Mouse (Mus musculus) cerebellum, adult 9-11 months (tissue): ENCODE measurements at regions not wholly inside any gene's neighbourhood (a gene's known extent, or its start where the extent isn't known, plus 50 kb on each side); places are given as distances from the start of the nearest gene placed in this dataset.
A peak's percentile ranks its signal among the peaks of the same experiment; 100 is the strongest.
"Not testable (repeated sequence)": the region's sequence is repeated elsewhere in the genome, so short reads cannot be mapped to it uniquely, and the experiment has no call there.

Experiments used
- DNase-seq: peaks from one replicate; pipeline ENCODE4 v3.0.0; 2022

DNA sequence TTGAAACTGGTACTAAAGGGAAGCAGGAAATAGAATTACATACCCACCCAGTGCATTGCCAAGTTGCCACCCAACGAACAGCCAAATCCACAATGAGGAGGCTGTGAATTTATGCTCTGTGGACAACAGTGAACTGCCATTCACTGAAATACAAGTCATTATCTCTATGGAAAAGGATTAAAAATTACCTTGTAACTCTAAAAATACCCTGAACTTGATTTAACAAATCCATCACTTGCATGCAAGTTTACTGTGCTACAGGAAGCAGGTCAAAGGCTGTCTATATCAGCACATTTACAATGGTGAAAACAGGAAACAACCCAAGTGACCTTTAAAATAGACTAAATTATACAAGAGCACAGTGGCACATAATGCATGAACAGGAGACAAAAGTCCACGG lies 202.2 kb upstream of the Sema6d start:
- no peak for DNase-seq

DNA sequence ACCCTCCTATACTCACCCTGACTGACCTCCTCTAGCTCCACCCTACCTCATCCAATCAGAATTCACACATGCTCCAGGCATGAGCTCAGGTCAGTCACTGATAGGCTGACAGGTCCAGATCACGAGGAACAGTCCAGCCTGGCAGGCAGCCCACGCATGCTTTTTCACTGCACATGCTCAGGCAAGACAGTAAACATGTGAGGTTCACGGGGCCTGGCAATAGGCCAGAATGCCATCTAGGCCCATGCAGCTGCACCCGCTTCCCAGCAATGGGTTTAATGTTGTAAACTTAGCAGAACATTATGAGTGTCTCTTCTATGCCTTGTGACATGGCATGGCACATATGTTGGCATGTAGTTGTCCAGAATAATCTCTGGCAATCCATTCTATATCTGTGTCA lies 177.8 kb upstream of the Sema6d start:
- not testable (repeated sequence) for DNase-seq

DNA sequence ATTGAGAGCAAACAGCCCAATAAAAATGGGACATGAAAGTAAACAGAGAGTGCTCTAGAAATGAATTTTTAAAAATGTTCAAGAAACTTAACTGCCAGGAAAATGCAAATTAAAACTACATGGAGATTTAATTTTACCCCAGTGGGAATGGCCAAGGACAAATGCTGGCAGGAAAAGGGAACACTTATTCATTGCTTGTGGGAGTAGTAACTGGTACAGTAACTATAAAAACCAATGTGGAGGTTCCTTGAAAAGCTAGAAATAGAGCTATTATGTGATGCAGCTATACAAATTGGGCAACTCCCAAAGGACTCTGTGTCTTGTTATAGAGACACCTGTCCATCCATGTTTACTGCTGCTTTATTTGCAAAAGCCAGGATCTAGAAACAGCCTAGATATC lies 175.7 kb upstream of the Sema6d start:
- DNase-seq, result no peak

GRCm38 (mm10) chr2:123920418-123920817 lies 169.4 kb upstream of the Sema6d start:
- no peak for DNase-seq

DNA sequence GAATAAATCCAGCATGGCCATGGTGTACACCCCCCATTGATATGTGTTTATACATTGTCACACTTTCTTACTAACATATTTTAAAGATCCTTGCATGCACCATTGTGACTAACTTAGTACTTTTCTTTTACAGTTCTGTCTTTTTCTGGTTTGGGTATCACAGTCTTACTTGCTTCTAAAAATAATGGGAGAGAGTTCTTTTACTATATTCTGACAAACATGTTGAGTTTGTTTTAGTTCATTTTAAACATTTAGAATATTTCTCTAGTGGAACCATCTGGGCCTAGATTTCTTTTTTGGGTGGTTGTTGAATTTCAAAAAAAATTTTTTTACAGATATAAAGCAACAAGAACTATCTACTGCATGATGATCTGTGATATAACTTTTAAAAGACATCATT lies 161.7 kb upstream of the Sema6d start:
- DNase-seq, result no peak

DNA sequence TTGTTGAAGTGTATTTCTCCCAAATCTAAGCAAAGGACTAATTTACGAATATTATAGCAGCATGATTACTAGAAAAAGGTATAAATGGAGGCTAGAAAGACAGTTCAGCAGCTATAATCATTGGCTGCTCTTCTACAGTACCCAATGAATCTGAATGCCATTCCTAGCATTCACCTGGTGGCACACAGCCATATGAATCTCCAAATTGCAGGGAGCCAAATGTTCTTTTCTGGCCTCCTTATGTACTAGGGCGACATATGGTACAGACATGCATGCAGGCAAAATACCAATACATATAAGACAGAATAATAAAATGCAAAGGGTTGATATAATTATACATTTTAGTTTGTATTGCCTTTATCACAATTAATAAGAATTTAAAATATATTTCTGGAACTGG lies 152.9 kb upstream of the Sema6d start:
- DNase-seq, result peak; percentile 46

GRCm38 (mm10) chr2:123963606-123964005 lies 126.2 kb upstream of the Sema6d start:
- no peak for DNase-seq

GRCm38 (mm10) chr2:124003507-124003906 lies 86.3 kb upstream of the Sema6d start:
- no peak for DNase-seq

DNA sequence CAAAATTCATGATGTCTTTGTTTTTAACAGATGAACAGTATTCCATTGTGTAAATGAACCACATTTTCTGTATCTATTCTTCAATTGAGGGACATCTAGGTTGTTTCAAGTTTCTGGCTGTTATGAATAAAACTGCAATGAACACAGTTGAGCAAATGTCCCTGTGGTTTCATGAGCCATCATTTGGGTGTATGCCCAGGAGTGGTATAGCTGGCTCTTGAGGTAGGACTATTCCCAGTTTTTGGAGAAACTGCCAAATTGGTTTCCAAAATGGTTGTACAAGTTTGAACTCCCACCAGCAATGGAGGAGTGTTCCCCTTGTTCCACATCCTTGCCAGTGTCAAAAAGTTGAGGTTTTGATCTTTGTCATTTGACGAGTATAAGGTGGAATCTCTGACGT lies 74.2 kb upstream of the Sema6d start:
- no peak for DNase-seq
